In genomic region chr7:55960506-55960905, GRCm38 (mm10) we compare ENCODE assay signal across 21 mouse cellular contexts. TPM values are rescaled to one million over a fixed set of nuclear protein-coding genes. Genes with fewer than 3 reads are reported as not detected.
A peak's percentile ranks its signal among the peaks of the same experiment; 100 is the strongest.
DNase-seq lines count a peak whose midpoint lies in the region; ATAC-seq and TF ChIP-seq lines count a peak whose summit lies in the region.
"Had no signal": no experiment of that assay in that cellular context is flagged by ENCODE, and none has a peak within 500 bp of the region (broad histone marks: within the 10 kb centered on the region; RNA-seq: fewer than 3 reads in every experiment).

No protein-coding gene starts in this region.

- peaks cover 15% of the 10 kb centered on the region for H3K4me1 ChIP-seq in heart, embryonic 13.5 days
- H3K4me1 ChIP-seq in liver, embryonic 14.5 days (replicated peaks; ENCODE audit: control insufficient read depth in 2 of 2, insufficient read depth in 2 of 2, low read length in 1 of 2): peaks cover 12 to 15% of the 10 kb centered on the region in 2 experiments
- H3K4me1 ChIP-seq in forebrain, embryonic 15.5 days: peaks cover 18% of the 10 kb centered on the region

- no peaks in the 10 kb centered on the region for H3K9me3 ChIP-seq in heart, embryonic 13.5 days
- H3K9me3 ChIP-seq in liver, embryonic 14.5 days (ENCODE audit: control insufficient read depth, low read length): no peaks in the 10 kb centered on the region
- no peaks in the 10 kb centered on the region for H3K9me3 ChIP-seq in forebrain, embryonic 15.5 days
- H3K9me3 ChIP-seq: forebrain, embryonic 13.5 days; hindbrain, embryonic 10.5 days; limb, embryonic 12.5 days; lung, embryonic 15.5 days had no signal

- peak overlapping the region; percentile 43; the same call in 1 of the 2 replicates for H3K4me2 ChIP-seq in heart, embryonic 13.5 days
- H3K4me2 ChIP-seq in liver, embryonic 14.5 days (ENCODE audit: low read depth): peak overlapping the region; percentile 85
- H3K4me2 ChIP-seq in forebrain, embryonic 15.5 days (replicated peaks): no peak overlapping the region
- H3K4me2 ChIP-seq: midbrain, embryonic 11.5 days had no signal

- 91% methylated on average over 1 of the region's 1 CpGs for WGBS in heart, embryonic 13.5 days
- 79% methylated on average over 1 of the region's 1 CpGs for WGBS in liver, embryonic 14.5 days (ENCODE audit: insufficient replicate concordance)
- 96% methylated on average over 1 of the region's 1 CpGs for WGBS in forebrain, embryonic 15.5 days

- no peak for ATAC-seq in heart, embryonic 13.5 days (ENCODE audit: extremely low read depth, insufficient number of reproducible peaks, low FRiP score, low TSS enrichment)
- ATAC-seq in liver, embryonic 14.5 days (ENCODE audit: insufficient read depth): no peak
- ATAC-seq in forebrain, embryonic 15.5 days (replicated peaks): no peak
- ATAC-seq: forebrain, embryonic 13.5 days had no signal

- no peaks in the 10 kb centered on the region for H3K27me3 ChIP-seq in heart, embryonic 13.5 days (replicated peaks)
- H3K27me3 ChIP-seq in liver, embryonic 14.5 days (ENCODE audit: control insufficient read depth, insufficient read depth, low read length): no peaks in the 10 kb centered on the region
- H3K27me3 ChIP-seq in forebrain, embryonic 15.5 days: no peaks in the 10 kb centered on the region
- H3K27me3 ChIP-seq: forebrain, embryonic 13.5 days; limb, embryonic 12.5 days; lung, embryonic 15.5 days had no signal

- peaks cover 21% of the 10 kb centered on the region for H3K36me3 ChIP-seq in heart, embryonic 13.5 days
- no peaks in the 10 kb centered on the region for H3K36me3 ChIP-seq in liver, embryonic 14.5 days (replicated peaks; ENCODE audit: control insufficient read depth, insufficient read depth, low read depth)
- H3K36me3 ChIP-seq in forebrain, embryonic 15.5 days: no peaks in the 10 kb centered on the region

- H3K27ac ChIP-seq in heart, embryonic 13.5 days (replicated peaks): no peak overlapping the region
- no peak overlapping the region for H3K27ac ChIP-seq in liver, embryonic 14.5 days
- no peak overlapping the region for H3K27ac ChIP-seq in forebrain, embryonic 15.5 days (replicated peaks)
- H3K27ac ChIP-seq: forebrain, embryonic 13.5 days; hindbrain, embryonic 10.5 days; kidney, postnatal 0 days; limb, embryonic 12.5 days; lung, embryonic 15.5 days had no signal

- peak overlapping the region; percentile 95; the same call in 1 of the 2 replicates for H3K4me3 ChIP-seq in heart, embryonic 13.5 days
- no peak overlapping the region; a peak in 1 of 4 replicates for H3K4me3 ChIP-seq in liver, embryonic 14.5 days (ENCODE audit: insufficient read depth in 1 of 2, low read depth in 2 of 2, low read length in 2 of 2)
- no peak overlapping the region for H3K4me3 ChIP-seq in forebrain, embryonic 15.5 days
- H3K4me3 ChIP-seq: forebrain, embryonic 13.5 days; limb, embryonic 12.5 days; lung, embryonic 15.5 days had no signal

- DNase-seq in heart, adult 11 months: no peak
- peak; percentile 72 for DNase-seq in CD4-positive helper T cell, adult 2 months (ENCODE audit: low read depth, low spot score)
- DNase-seq in induced T-regulatory cell, adult 2 months (ENCODE audit: low read depth): peak; percentile 19
- no peak for DNase-seq in liver, embryonic 14.5 days (ENCODE audit: low read depth in 3 of 3, low spot score in 3 of 3)
- no peak for DNase-seq in adrenal gland, postnatal 25 days
- DNase-seq in cerebellum, postnatal 36 days: no peak
- DNase-seq: adrenal gland, postnatal 10 days; cerebellum, adult 11 months; cerebellum, postnatal 10 days; gastrocnemius, postnatal 36 days; retina, postnatal 1 day; right cerebral cortex, postnatal 4 days; thymus, postnatal 14 days had no signal

- 0 out of 2 replicates have a peak overlapping the region, but pooled peaks have one; percentile 59 for H3K9ac ChIP-seq in heart, embryonic 13.5 days
- H3K9ac ChIP-seq in liver, embryonic 14.5 days (replicated peaks): no peak overlapping the region
- no peak overlapping the region for H3K9ac ChIP-seq in forebrain, embryonic 15.5 days (replicated peaks)
- H3K9ac ChIP-seq: forebrain, embryonic 13.5 days; limb, embryonic 12.5 days; lung, embryonic 15.5 days had no signal

- TF ChIP-seq EP300 in liver, embryonic 14.5 days (IDR thresholded peaks at IDR 0.05; ENCODE audit: low read depth): no peak

- TF ChIP-seq CTCF in liver, embryonic 14.5 days (IDR thresholded peaks at IDR 0.05; ENCODE audit: low read depth): no peak

RNA-seq across cellular contexts. Expression of gene Nipa2, which starts 1.8 kb away (rescaled TPM):
- polyA plus RNA-seq in heart, embryonic 13.5 days (2015; fragmentation: Nextera tagmentation; extraction: Ambion mirVana): 35.3 and 36.2 TPM in 2 replicates
- polyA plus RNA-seq in liver, embryonic 14.5 days (2012; rRNA removed): 6.9 and 9.8 TPM in 2 replicates
- polyA plus RNA-seq in liver, embryonic 14.5 days (2014; fragmentation: Nextera tagmentation; extraction: Ambion mirVana): 27.5 and 27.9 TPM in 2 replicates
- total RNA-seq in adrenal gland, postnatal 25 days (2021): 31.1 and 51.9 TPM in 2 replicates
- polyA plus RNA-seq in forebrain, embryonic 15.5 days (2015; fragmentation: Nextera tagmentation; extraction: Ambion mirVana): 41.0 and 42.3 TPM in 2 replicates

RNA-seq across cellular contexts. Expression of gene Nipa1, which starts 59.2 kb away (rescaled TPM):
- 3.6 and 4.6 TPM in 2 replicates for polyA plus RNA-seq in heart, embryonic 13.5 days (2015; fragmentation: Nextera tagmentation; extraction: Ambion mirVana)
- polyA plus RNA-seq in liver, embryonic 14.5 days (2012; rRNA removed): 6.6 and 8.1 TPM in 2 replicates
- 10.9 and 12.3 TPM in 2 replicates for polyA plus RNA-seq in liver, embryonic 14.5 days (2014; fragmentation: Nextera tagmentation; extraction: Ambion mirVana)
- 5.1 and 7.6 TPM in 2 replicates for total RNA-seq in adrenal gland, postnatal 25 days (2021)
- 23.3 and 24.0 TPM in 2 replicates for polyA plus RNA-seq in forebrain, embryonic 15.5 days (2015; fragmentation: Nextera tagmentation; extraction: Ambion mirVana)

Comparison
In these comparisons a context has a peak if more than half of its experiments do, and no peak if none do; other contexts are left out.
1. DNase-seq: peak in CD4-positive helper T cell, adult 2 months (single experiment) and induced T-regulatory cell, adult 2 months (single experiment); none in heart, adult 11 months (single experiment), liver, embryonic 14.5 days (0 of 3), adrenal gland, postnatal 25 days (single experiment) and cerebellum, postnatal 36 days (0 of 2).